Mouse (Mus musculus) heart, embryonic 12.5 days (tissue): Measurements from ENCODE around the gene Zfp346. TPM values are rescaled to one million over a fixed set of nuclear protein-coding genes. Genes with fewer than 3 reads are reported as not detected.

Source experiments
- ATAC-seq: fragments of 200-750 bp; cut with Nextera tagmentation; 2 replicates; pipeline ENCODE4 v1.8.0; 2017; ENCODE audit warnings: moderate TSS enrichment, moderate library complexity; ENCODE audit not compliant: insufficient number of reproducible peaks, low FRiP score
- H3K27ac ChIP-seq: fragments of 300-500 bp; sonication (generic); 2 replicates; pipeline ENCODE4 v1.5.1; 2016; ENCODE audit warnings: mild to moderate bottlenecking, moderate library complexity; ENCODE audit not compliant: poor library complexity, severe bottlenecking
- H3K27me3 ChIP-seq: fragments of 300-500 bp; sonication (generic); replicated peaks from 2 replicates; pipeline ENCODE4 v1.6.1; 2016; ENCODE audit warnings: mild to moderate bottlenecking, moderate library complexity
- H3K36me3 ChIP-seq: fragments of 300-500 bp; sonication (generic); 2 replicates; pipeline ENCODE4 v1.6.1; 2016; ENCODE audit warnings: mild to moderate bottlenecking, moderate library complexity
- H3K4me1 ChIP-seq: fragments of 300-500 bp; sonication (generic); replicated peaks from 2 replicates; pipeline ENCODE4 v1.6.1; 2016; ENCODE audit warnings: mild to moderate bottlenecking
- H3K4me2 ChIP-seq: fragments of 300-500 bp; sonication (generic); 2 replicates; pipeline ENCODE4 v1.6.1; 2016; ENCODE audit warnings: mild to moderate bottlenecking, moderate library complexity
- H3K4me3 ChIP-seq: fragments of 300-500 bp; sonication (generic); 2 replicates; pipeline ENCODE4 v1.5.1; 2016; ENCODE audit warnings: mild to moderate bottlenecking
- H3K9ac ChIP-seq: fragments of 300-500 bp; sonication (generic); 2 replicates; pipeline ENCODE4 v1.6.1; 2016; ENCODE audit warnings: mild to moderate bottlenecking, moderate library complexity
- H3K9me3 ChIP-seq: fragments of 300-500 bp; sonication (generic); replicated peaks from 2 replicates; pipeline ENCODE4 v1.6.1; 2016; ENCODE audit warnings: mild to moderate bottlenecking, moderate library complexity
- WGBS: fragments of 180-500 bp; shearing (Covaris S2); methylation state at CpG from one replicate; pipeline ENCODE4 v1.1.7; 2016; 5-methylcytosine and 5-hydroxymethylcytosine counted together
- polyA plus RNA-seq: library from polyadenylated mRNA; unstranded; fragments of >200 nt; fragmentation: Nextera tagmentation; extraction: Ambion mirVana; gene quantifications from 2 replicates; pipeline ENCODE4 v1.2.1, GENCODE M21; 2016

Zfp346 gene
- polyA plus RNA-seq, 1 experiment from 2014 or later: 18.6 TPM

DNA sequence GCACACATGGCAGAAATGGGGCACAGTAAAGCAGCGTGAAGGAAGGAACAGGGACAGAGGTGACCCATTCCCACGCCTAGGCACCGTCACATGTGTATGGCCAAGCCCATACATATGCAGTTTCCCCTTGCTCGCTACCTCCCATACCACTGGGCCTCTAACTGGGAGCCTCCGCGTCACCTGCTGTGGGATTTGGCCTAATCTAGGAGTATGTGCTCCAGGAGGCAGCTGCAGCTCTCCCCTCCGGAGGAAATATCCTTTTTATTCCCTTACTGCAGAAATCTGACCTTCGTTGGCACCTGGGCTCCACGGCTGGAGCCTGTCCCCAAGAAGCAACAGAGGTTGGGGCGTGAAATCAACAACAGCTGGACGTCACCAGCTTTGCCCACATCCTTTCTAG lies 69.2 kb downstream of the Zfp346 start:
- Histone ChIP-seq H3K27ac (no peak overlapping the region), H3K4me2 (no peak overlapping the region), H3K36me3 (no peaks in the 10 kb centered on the region), H3K27me3 (0 out of 2 replicates have a peak, but pooled peaks cover 4% of the 10 kb centered on the region), H3K9ac (no peak overlapping the region), H3K4me1 (peaks cover 18% of the 10 kb centered on the region), H3K4me3 (no peak overlapping the region), H3K9me3 (0 out of 2 replicates have a peak, but pooled peaks cover 6% of the 10 kb centered on the region)
- WGBS: 70% methylated on average over 11 of the region's 11 CpGs
- ATAC-seq: no peak

- 70% methylated on average over 6 of the region's 6 CpGs for WGBS
- ATAC-seq: no peak
- H3K4me1 ChIP-seq: peaks cover 16% of the 10 kb centered on the region
- no peak overlapping the region for H3K27ac ChIP-seq
- H3K9me3 ChIP-seq: 0 out of 2 replicates have a peak, but pooled peaks cover 2% of the 10 kb centered on the region
- H3K4me2 ChIP-seq: no peak overlapping the region
- H3K4me3 ChIP-seq: no peak overlapping the region
- no peak overlapping the region for H3K9ac ChIP-seq
- no peaks in the 10 kb centered on the region for H3K36me3 ChIP-seq
- H3K27me3 ChIP-seq: 0 out of 2 replicates have a peak, but pooled peaks cover 4% of the 10 kb centered on the region
Observed at GRCm38 (mm10) chr13:55176265-55176664, 71.2 kb downstream of the Zfp346 start.

GRCm38 (mm10) chr13:55177903-55178496 lies 72.9 kb downstream of the Zfp346 start:
- Histone ChIP-seq H3K9me3 (0 out of 2 replicates have a peak, but pooled peaks cover 2% of the 10 kb centered on the region), H3K27me3 (0 out of 2 replicates have a peak, but pooled peaks cover 4% of the 10 kb centered on the region), H3K4me2 (no peak overlapping the region), H3K36me3 (no peaks in the 10 kb centered on the region), H3K27ac (no peak overlapping the region), H3K9ac (no peak overlapping the region), H3K4me3 (no peak overlapping the region), H3K4me1 (peaks cover 10% of the 10 kb centered on the region; the same call in 1 of the 2 replicates)
- WGBS: 70% methylated on average over 4 of the region's 4 CpGs
- ATAC-seq: no peak

DNA sequence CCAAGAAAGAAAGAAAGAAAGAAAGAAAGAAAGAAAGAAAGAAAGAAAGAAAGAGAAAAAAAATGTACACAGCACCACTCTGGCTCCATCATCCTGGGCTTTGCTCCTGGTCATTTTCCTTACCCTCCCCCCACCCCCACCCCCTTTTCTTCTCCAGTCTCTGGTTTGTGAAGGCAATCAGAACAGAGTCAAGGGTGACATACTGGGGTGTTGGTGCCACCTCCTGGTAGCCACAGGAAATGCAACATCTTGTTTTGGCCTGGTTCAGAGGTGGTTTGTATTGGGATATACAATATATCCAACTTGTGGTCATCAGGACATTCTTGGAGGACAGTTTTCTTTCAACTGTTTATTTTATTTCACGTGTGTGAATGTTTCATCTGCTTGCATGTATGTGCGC lies 73.4 kb downstream of the Zfp346 start:
- 26% methylated on average over 2 of the region's 2 CpGs for WGBS
- Histone ChIP-seq H3K4me2 (no peak overlapping the region), H3K27ac (no peak overlapping the region), H3K9ac (no peak overlapping the region), H3K4me1 (peaks cover 10% of the 10 kb centered on the region; the same call in 1 of the 2 replicates), H3K36me3 (no peaks in the 10 kb centered on the region), H3K9me3 (0 out of 2 replicates have a peak, but pooled peaks cover 2% of the 10 kb centered on the region), H3K27me3 (0 out of 2 replicates have a peak, but pooled peaks cover 4% of the 10 kb centered on the region), H3K4me3 (no peak overlapping the region)
- no peak for ATAC-seq

- Histone ChIP-seq H3K27ac (no peak overlapping the region), H3K4me1 (peaks cover 10% of the 10 kb centered on the region; the same call in 1 of the 2 replicates), H3K9ac (no peak overlapping the region), H3K4me3 (no peak overlapping the region), H3K4me2 (no peak overlapping the region), H3K9me3 (0 out of 2 replicates have a peak, but pooled peaks cover 2% of the 10 kb centered on the region), H3K36me3 (no peaks in the 10 kb centered on the region), H3K27me3 (no peaks in the 10 kb centered on the region)
- 87% methylated on average over 3 of the region's 3 CpGs for WGBS
- no peak for ATAC-seq
Observed at GRCm38 (mm10) chr13:55179591-55179990, 74.5 kb downstream of the Zfp346 start.

DNA sequence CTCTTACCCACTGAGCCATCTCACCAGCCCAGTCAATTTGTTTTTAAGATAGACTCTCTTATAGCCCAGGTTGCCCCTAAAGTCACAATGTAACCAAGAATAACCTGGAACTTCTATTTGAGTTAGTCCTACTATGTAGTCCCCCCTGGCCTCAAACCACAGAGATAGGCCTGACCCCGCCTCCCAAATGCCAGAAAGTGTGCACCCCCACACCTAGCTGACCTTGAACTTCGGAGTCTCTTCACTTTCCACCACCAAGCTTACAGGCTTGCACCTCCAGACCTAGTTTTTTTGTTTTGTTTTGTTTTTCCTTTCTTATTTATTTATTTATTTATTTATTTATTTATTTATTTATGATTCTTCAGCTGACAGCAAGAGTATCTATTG lies 76.7 kb downstream of the Zfp346 start:
- H3K36me3 ChIP-seq: no peaks in the 10 kb centered on the region
- WGBS: 66% methylated on average over 2 of the region's 2 CpGs
- ATAC-seq: no peak
- H3K9ac ChIP-seq: no peak overlapping the region
- 0 out of 2 replicates have a peak, but pooled peaks cover 2% of the 10 kb centered on the region for H3K9me3 ChIP-seq
- H3K27ac ChIP-seq: no peak overlapping the region
- peaks cover 10% of the 10 kb centered on the region; the same call in 1 of the 2 replicates for H3K4me1 ChIP-seq
- peak overlapping the region; percentile 71 for H3K4me2 ChIP-seq
- H3K4me3 ChIP-seq: peak overlapping the region; percentile 44; the same call in 1 of the 2 replicates
- no peaks in the 10 kb centered on the region for H3K27me3 ChIP-seq

DNA sequence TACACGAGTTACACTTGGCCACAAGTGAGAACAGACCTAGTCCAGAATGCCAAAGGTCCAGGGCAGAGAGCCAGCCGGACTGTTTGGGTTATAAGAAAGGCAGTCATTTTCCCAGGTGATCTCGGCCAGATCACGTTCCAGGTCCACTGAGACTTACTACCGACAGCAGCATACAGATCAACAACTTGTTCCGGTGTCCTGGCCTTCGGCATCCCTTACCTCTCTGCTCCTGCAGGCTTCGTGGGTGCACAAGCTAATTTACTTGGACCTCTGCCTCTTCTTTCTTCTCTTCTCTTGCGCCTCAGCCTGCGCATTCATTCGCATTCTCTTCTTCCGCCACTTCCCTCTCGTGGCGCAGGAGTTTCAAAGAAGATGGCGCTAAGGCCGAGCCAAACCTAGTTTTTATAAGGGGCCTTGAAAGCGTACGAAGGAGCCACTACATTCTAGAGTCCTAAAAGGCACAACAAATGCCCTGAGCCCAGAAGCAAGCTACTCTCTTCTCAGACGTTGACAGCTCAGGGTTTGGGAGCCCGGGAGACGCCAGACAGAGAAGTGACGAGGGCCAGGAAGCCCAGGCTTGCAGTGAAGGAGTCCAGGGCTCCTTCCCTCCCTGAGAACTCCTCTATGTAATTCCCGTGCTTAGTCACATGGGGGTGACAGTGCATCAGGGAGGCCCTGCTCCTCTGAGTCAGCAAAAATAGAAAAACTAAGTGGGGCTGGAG lies 77.2 kb downstream of the Zfp346 start:
- WGBS: 3% methylated on average over 23 of the region's 23 CpGs
- ATAC-seq: peak; percentile 91

GRCm38 (mm10) chr13:55183382-55183781 lies 78.3 kb downstream of the Zfp346 start:
- no peaks in the 10 kb centered on the region for H3K27me3 ChIP-seq
- WGBS: 78% methylated on average over 6 of the region's 6 CpGs
- H3K27ac ChIP-seq: no peak overlapping the region
- no peaks in the 10 kb centered on the region for H3K36me3 ChIP-seq
- no peak overlapping the region for H3K9ac ChIP-seq
- 0 out of 2 replicates have a peak, but pooled peaks cover 2% of the 10 kb centered on the region for H3K9me3 ChIP-seq
- H3K4me1 ChIP-seq: peaks cover 7% of the 10 kb centered on the region; the same call in 1 of the 2 replicates
- no peak overlapping the region for H3K4me2 ChIP-seq
- no peak for ATAC-seq
- no peak overlapping the region for H3K4me3 ChIP-seq

More for the DNA sequence above, 77.2 kb downstream of the Zfp346 start:
- Histone ChIP-seq H3K27ac (peak overlapping the region; percentile 79), H3K9me3 (0 out of 2 replicates have a peak, but pooled peaks cover 2% of the 10 kb centered on the region), H3K4me1 (peaks cover 10% of the 10 kb centered on the region; the same call in 1 of the 2 replicates), H3K4me3 (peak overlapping the region; percentile 44), H3K27me3 (no peaks in the 10 kb centered on the region), H3K9ac (peak overlapping the region; percentile 55), H3K4me2 (peak overlapping the region; percentile 71), H3K36me3 (no peaks in the 10 kb centered on the region)

Other genes starting within 250 kb of the Zfp346 start
- 2.9 and 4.3 TPM in 2 replicates for gene Unc5a, start 155.9 kb upstream of the Zfp346 start, polyA plus RNA-seq
- 0.42 and 0.68 TPM in 2 replicates for gene Hk3, start 83.9 kb upstream of the Zfp346 start, polyA plus RNA-seq
- gene Uimc1, start 5.0 kb upstream of the Zfp346 start, polyA plus RNA-seq: 14.3 and 15.4 TPM in 2 replicates
- not detected in 2 replicates for gene Gm17617, start 28.2 kb downstream of the Zfp346 start, polyA plus RNA-seq
- 0.45 and 0.51 TPM in 2 replicates for gene Fgfr4, start 47.3 kb downstream of the Zfp346 start, polyA plus RNA-seq
- gene Nsd1, start 104.5 kb downstream of the Zfp346 start, polyA plus RNA-seq: 52.7 and 53.9 TPM in 2 replicates
- 328 and 343 TPM in 2 replicates for gene Prelid1, start 215.2 kb downstream of the Zfp346 start, polyA plus RNA-seq
- 62.0 and 62.3 TPM in 2 replicates for gene Rab24, start 216.6 kb downstream of the Zfp346 start, polyA plus RNA-seq
- 14.7 and 15.2 TPM in 2 replicates for gene Mxd3, start 224.5 kb downstream of the Zfp346 start, polyA plus RNA-seq